In genomic region chr15:103299644-103300043, GRCm38 (mm10) we compare ENCODE assay signal across 10 mouse cellular contexts. TPM values are rescaled to one million over a fixed set of nuclear protein-coding genes. Genes with fewer than 3 reads are reported as not detected.
DNase-seq lines count a peak whose midpoint lies in the region; ATAC-seq lines count a peak whose summit lies in the region.
"Had no signal": no experiment of that assay in that cellular context is flagged by ENCODE, and none has a peak within 500 bp of the region (broad histone marks: within the 10 kb centered on the region; RNA-seq: fewer than 3 reads in every experiment).

No protein-coding gene starts in this region.

- peak overlapping the region; percentile 93 for H3K27ac ChIP-seq in lung, embryonic 16.5 days (ENCODE audit: low read length)
- H3K27ac ChIP-seq in intestine, embryonic 14.5 days (ENCODE audit: low read depth), result peak overlapping the region; percentile 88; the same call in 1 of the 2 replicates
- H3K27ac ChIP-seq in neural tube, embryonic 14.5 days (ENCODE audit: low read depth, low read length), result peak overlapping the region; percentile 100
- H3K27ac ChIP-seq: macrophage had no signal

- no peak overlapping the region for H3K4me3 ChIP-seq in lung, embryonic 16.5 days (ENCODE audit: low read length)
- no peak overlapping the region for H3K4me3 ChIP-seq in intestine, embryonic 14.5 days (ENCODE audit: low read depth, low read length)
- H3K4me3 ChIP-seq in neural tube, embryonic 14.5 days (ENCODE audit: low read depth, low read length), result peak overlapping the region; percentile 2; the same call in 1 of the 2 replicates

- 43% methylated on average over 8 of the region's 8 CpGs for WGBS in lung, embryonic 16.5 days
- WGBS in intestine, embryonic 14.5 days, result 33% methylated on average over 8 of the region's 8 CpGs
- 3% methylated on average over 8 of the region's 8 CpGs for WGBS in neural tube, embryonic 14.5 days

- no peak for ATAC-seq in lung, embryonic 16.5 days (ENCODE audit: low read depth)
- no peak for ATAC-seq in intestine, embryonic 14.5 days (replicated peaks; ENCODE audit: low FRiP score, low TSS enrichment, low read depth)
- no peak; the same call in 1 of the 2 replicates for ATAC-seq in neural tube, embryonic 14.5 days (ENCODE audit: low read depth)

- H3K27me3 ChIP-seq in lung, embryonic 16.5 days (ENCODE audit: control insufficient read depth, insufficient read depth, low read depth, low read length), result no peaks in the 10 kb centered on the region
- no peaks in the 10 kb centered on the region for H3K27me3 ChIP-seq in intestine, embryonic 14.5 days (replicated peaks; ENCODE audit: control insufficient read depth, insufficient read depth, low read length)
- no peaks in the 10 kb centered on the region for H3K27me3 ChIP-seq in neural tube, embryonic 14.5 days (ENCODE audit: control insufficient read depth, insufficient read depth, low read length)

- no peaks in the 10 kb centered on the region for H3K9me3 ChIP-seq in lung, embryonic 16.5 days (ENCODE audit: control insufficient read depth, low read length)
- H3K9me3 ChIP-seq in intestine, embryonic 14.5 days (ENCODE audit: control insufficient read depth, low read length), result no peaks in the 10 kb centered on the region
- no peaks in the 10 kb centered on the region for H3K9me3 ChIP-seq in neural tube, embryonic 14.5 days (ENCODE audit: control insufficient read depth, low read length)

- peaks cover 71% of the 10 kb centered on the region for H3K4me1 ChIP-seq in lung, embryonic 16.5 days (replicated peaks; ENCODE audit: control insufficient read depth, insufficient read depth, low read length)
- peaks cover 67% of the 10 kb centered on the region for H3K4me1 ChIP-seq in intestine, embryonic 14.5 days (replicated peaks; ENCODE audit: control insufficient read depth, insufficient read depth, low read length)
- H3K4me1 ChIP-seq in neural tube, embryonic 14.5 days (ENCODE audit: control insufficient read depth, insufficient read depth, low read length), result peaks cover 94% of the 10 kb centered on the region

- H3K9ac ChIP-seq in lung, embryonic 16.5 days (ENCODE audit: low read length), result peak overlapping the region; percentile 40; the same call in 1 of the 2 replicates
- H3K9ac ChIP-seq in intestine, embryonic 14.5 days (ENCODE audit: low read length), result no peak overlapping the region
- peak overlapping the region; percentile 47; the same call in 1 of the 2 replicates for H3K9ac ChIP-seq in neural tube, embryonic 14.5 days (replicated peaks; ENCODE audit: low read depth, low read length)

- DNase-seq in embryo, embryonic 11 days, result peak; percentile 39
- no peak for DNase-seq in embryo, embryonic 9.5 days (ENCODE audit: extremely low spot score)
- no peak for DNase-seq in lung, postnatal 10 days
- DNase-seq in intestine, embryonic 14.5 days (ENCODE audit: low spot score), result no peak
- no peak for DNase-seq in frontal cortex, postnatal 36 days (ENCODE audit: low spot score in 2 of 2)
- DNase-seq in urinary bladder, postnatal 25 days (ENCODE audit: low spot score), result no peak

- no peak overlapping the region for H3K4me2 ChIP-seq in lung, embryonic 16.5 days (ENCODE audit: low read depth, low read length)
- peak overlapping the region; percentile 5; the same call in 1 of the 2 replicates for H3K4me2 ChIP-seq in intestine, embryonic 14.5 days (ENCODE audit: low read length)
- peak overlapping the region; percentile 7 for H3K4me2 ChIP-seq in neural tube, embryonic 14.5 days (ENCODE audit: low read depth, low read length)

- H3K36me3 ChIP-seq in lung, embryonic 16.5 days (ENCODE audit: control insufficient read depth, insufficient read depth, low read length), result peaks cover 3% of the 10 kb centered on the region
- peaks cover 42% of the 10 kb centered on the region for H3K36me3 ChIP-seq in intestine, embryonic 14.5 days (ENCODE audit: control insufficient read depth, insufficient read depth, low read length)
- no peaks in the 10 kb centered on the region for H3K36me3 ChIP-seq in neural tube, embryonic 14.5 days (ENCODE audit: control insufficient read depth, insufficient read depth, low read length)

RNA-seq across cellular contexts. Expression of gene Gpr84, which starts 10.8 kb away (rescaled TPM):
- 0.44 TPM in 1 of 2 replicates, not detected in the other for polyA plus RNA-seq in lung, embryonic 16.5 days (2015; fragmentation: Nextera tagmentation; extraction: Ambion mirVana)
- polyA plus RNA-seq in intestine, embryonic 14.5 days (2014; fragmentation: Nextera tagmentation; extraction: Ambion mirVana), result 0.11 and 0.34 TPM in 2 replicates
- 0.35 and 0.40 TPM in 2 replicates for polyA plus RNA-seq in neural tube, embryonic 14.5 days (2014; fragmentation: Nextera tagmentation; extraction: Ambion mirVana)
- polyA plus RNA-seq: C2C12 had no signal

RNA-seq across cellular contexts. Expression of gene Copz1, which starts 27.1 kb away (rescaled TPM):
- 282 and 290 TPM in 2 replicates for polyA plus RNA-seq in lung, embryonic 16.5 days (2015; fragmentation: Nextera tagmentation; extraction: Ambion mirVana)
- polyA plus RNA-seq in intestine, embryonic 14.5 days (2014; fragmentation: Nextera tagmentation; extraction: Ambion mirVana), result 266 and 283 TPM in 2 replicates
- polyA plus RNA-seq in neural tube, embryonic 14.5 days (2014; fragmentation: Nextera tagmentation; extraction: Ambion mirVana), result 195 and 216 TPM in 2 replicates

RNA-seq across cellular contexts. Expression of gene Zfp385a, which starts 40.2 kb away (rescaled TPM):
- polyA plus RNA-seq in lung, embryonic 16.5 days (2015; fragmentation: Nextera tagmentation; extraction: Ambion mirVana), result 7.6 and 8.6 TPM in 2 replicates
- polyA plus RNA-seq in intestine, embryonic 14.5 days (2014; fragmentation: Nextera tagmentation; extraction: Ambion mirVana), result 7.2 and 7.5 TPM in 2 replicates
- 19.2 and 20.7 TPM in 2 replicates for polyA plus RNA-seq in neural tube, embryonic 14.5 days (2014; fragmentation: Nextera tagmentation; extraction: Ambion mirVana)

RNA-seq across cellular contexts. Expression of gene Nfe2, which starts 41.4 kb away (rescaled TPM):
- polyA plus RNA-seq in lung, embryonic 16.5 days (2015; fragmentation: Nextera tagmentation; extraction: Ambion mirVana), result 4.3 and 6.9 TPM in 2 replicates
- polyA plus RNA-seq in intestine, embryonic 14.5 days (2014; fragmentation: Nextera tagmentation; extraction: Ambion mirVana), result 1.8 and 1.9 TPM in 2 replicates
- polyA plus RNA-seq in neural tube, embryonic 14.5 days (2014; fragmentation: Nextera tagmentation; extraction: Ambion mirVana), result 1.9 and 2.0 TPM in 2 replicates

RNA-seq across cellular contexts. Expression of gene Hnrnpa1, which starts 59.4 kb away (rescaled TPM):
- 728 and 785 TPM in 2 replicates for polyA plus RNA-seq in lung, embryonic 16.5 days (2015; fragmentation: Nextera tagmentation; extraction: Ambion mirVana)
- polyA plus RNA-seq in intestine, embryonic 14.5 days (2014; fragmentation: Nextera tagmentation; extraction: Ambion mirVana), result 837 and 906 TPM in 2 replicates
- polyA plus RNA-seq in neural tube, embryonic 14.5 days (2014; fragmentation: Nextera tagmentation; extraction: Ambion mirVana), result 635 and 713 TPM in 2 replicates
